Mouse (Mus musculus): ENCODE measurements at regions not wholly inside any gene's neighbourhood (a gene's known extent, or its start where the extent isn't known, plus 50 kb on each side); places are given as distances from the start of the nearest gene placed in this dataset.
"Not testable (repeated sequence)": the region's sequence is repeated elsewhere in the genome, so short reads cannot be mapped to it uniquely, and the experiment has no call there.

GRCm38 (mm10) chr11:40159161-40159560, 535.8 kb downstream of the Mat2b start:
- DNase-seq, result not testable (repeated sequence)

GRCm38 (mm10) chr11:40149312-40149711, 545.7 kb downstream of the Mat2b start:
- peak; percentile 40 to 45 for DNase-seq

GRCm38 (mm10) chr11:40137803-40138202, 557.2 kb downstream of the Mat2b start:
- DNase-seq, result no peak

DNA sequence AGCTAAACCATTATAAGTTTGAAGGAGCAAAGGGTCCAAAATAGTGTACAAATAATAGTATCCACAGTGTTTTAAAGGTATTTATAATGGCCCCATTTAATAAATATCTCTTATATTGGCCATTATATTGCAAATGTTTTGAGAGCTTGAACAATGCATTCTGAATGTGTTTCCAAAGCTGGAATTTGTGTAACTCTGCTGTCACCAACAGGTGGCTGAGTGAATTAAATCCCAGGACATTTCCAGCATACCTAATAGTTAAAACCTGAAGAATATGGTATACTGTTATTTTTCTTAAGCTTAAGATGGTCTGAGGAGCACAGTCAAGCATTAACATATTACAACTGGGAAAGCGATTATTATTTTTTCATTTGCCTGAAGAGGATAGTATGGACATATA, 592.4 kb downstream of the Mat2b start:
- no peak for DNase-seq

- no peak for DNase-seq
These were observed 620.7 kb downstream of the Mat2b start for GRCm38 (mm10) chr11:40074317-40074716.

- peak; percentile 11 to 16 for DNase-seq
These were observed 644.5 kb downstream of the Mat2b start for GRCm38 (mm10) chr11:40050503-40050902.

DNA sequence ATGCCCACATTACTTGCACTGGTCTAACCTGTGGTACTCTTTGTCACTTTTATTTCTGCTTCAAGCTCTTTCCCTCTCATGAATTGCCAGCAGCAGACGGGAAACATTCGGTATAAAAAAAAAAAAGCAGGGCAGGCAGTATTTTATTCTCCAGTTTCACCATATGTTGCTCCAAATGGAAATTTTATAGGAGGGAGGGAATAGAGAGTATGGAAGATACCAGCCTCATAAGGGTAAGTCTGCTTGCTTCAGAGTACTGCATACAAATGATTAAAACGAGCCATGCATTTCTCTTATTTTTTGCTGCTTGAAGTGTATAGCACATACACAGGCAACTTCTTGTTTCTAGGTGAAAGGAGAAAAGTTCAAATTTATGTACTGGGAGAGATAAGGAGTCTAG, 667.5 kb downstream of the Mat2b start:
- no peak for DNase-seq

DNA sequence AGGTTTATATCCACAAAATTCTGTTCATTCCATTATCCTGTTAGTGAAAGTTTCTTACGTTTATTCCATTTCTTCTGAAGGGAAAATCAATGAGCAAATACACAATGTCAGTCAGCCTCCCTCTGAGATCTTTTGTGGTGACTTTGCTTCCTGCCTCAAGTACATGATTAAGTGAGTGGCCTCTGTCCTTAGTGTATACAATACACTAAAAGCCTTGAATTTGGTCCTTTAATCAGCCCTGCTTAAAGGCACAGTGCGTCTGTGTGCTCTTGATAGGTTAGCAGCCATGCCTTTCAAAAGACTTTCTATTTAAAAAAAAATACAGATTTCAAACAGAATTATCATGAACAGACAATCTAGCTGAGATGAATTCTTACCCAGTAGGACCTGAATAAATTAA, 695.5 kb downstream of the Mat2b start:
- no peak for DNase-seq

- no peak for DNase-seq
These were observed 696.4 kb downstream of the Mat2b start for GRCm38 (mm10) chr11:39998612-39999011.

DNA sequence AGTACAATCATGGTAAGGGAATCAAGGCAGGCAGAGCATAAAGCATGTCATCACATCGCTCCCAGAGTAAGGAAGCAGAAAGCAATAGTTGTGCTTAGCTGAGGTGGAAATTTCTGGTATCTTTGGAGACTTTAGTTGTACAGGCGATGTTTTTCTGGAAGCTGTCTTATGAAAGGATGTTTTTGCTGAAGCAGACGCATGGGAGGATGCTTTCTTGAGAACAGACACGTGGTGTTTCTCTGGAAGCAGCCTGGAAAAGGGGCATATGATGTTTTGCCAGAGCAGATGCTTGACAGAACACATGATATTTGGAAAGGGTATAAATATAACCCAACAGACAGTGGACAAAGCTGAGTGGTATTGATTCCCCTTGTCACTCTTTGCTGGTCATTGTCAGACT, 722.4 kb downstream of the Mat2b start:
- no peak for DNase-seq

DNA sequence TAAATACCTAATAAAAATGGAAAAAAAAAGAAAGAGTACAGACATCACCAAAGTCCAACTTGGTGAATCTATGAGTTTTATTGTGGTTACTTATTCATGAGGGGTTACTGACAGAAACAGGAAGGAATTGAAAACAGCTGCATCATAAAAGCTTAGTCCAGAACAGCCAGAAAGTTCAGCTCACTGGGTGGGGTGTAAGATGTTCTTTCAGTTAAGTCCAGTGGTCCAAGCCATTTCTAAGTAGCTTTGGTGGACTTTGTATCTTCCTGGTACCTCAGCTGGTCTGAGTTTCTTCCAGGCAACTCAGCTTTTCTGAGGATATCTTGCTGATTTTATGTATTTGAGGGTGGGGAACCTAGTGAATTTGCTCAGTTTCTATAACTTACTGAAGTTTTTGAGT, 731.3 kb downstream of the Mat2b start:
- no peak for DNase-seq

- DNase-seq, result no peak
These were observed 740.6 kb downstream of the Mat2b start for GRCm38 (mm10) chr11:39954426-39954825.

GRCm38 (mm10) chr11:39944196-39944595, 750.8 kb downstream of the Mat2b start:
- DNase-seq, result no peak

- DNase-seq, result no peak
These were observed 760.8 kb downstream of the Mat2b start for GRCm38 (mm10) chr11:39934216-39934615.

DNA sequence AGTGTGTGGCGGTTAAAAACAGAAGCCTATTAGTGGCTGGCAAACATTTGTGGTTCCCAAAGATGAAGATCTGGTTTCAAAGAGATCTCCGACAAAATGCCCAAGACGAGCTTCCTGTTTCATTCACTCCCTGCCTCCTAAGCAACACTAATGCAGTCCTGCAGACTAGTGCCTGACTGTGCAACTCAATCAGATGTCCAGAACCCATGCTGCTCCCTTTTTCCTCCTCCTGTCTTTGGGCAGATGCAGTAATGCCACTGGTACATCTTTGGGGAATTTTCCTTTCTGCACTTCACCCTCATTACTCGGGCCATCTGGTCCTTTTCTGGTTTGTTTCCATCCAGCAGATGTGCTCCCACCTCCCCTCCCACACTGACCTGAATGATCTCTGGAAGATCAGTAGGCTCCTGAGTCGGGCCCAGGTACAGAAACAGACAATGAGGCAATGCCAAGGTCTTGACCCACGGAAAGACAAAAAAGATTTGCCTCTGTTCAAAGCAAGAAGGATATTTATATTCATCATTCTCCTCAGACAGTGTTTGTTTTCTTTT, 771.0 kb downstream of the Mat2b start:
- DNase-seq, result no peak

DNA sequence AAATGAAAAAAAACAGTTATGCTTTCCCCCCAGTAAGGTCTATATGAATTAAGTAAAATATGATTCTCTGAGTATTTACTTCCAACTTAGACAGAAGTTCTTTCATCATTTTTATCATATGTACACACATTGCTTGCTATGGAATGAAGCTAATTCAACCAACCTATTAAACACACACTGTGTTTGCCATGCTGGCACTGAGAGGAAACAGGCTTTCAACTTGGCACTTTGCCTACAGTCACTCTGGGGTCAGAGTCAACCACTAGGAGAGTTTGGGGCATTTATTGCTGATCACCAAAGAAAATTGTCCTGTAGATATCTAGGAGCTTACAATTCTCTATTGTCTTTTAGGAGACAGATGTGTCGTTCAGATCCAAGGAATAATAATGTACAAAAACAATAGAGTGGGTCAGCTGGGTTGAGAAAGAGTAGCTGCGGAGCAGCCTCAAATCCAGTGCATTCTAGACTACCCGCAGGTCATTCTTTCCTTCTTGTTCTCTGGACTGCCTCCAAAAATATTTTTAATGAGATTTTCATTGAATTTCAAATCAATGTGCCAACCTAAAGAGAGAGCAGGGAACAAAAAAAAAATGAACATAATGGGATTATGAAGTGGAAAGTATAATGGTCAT, 777.2 kb downstream of the Mat2b start:
- no peak for DNase-seq

GRCm38 (mm10) chr11:39899644-39900225, 795.3 kb downstream of the Mat2b start:
- no peak for DNase-seq

DNA sequence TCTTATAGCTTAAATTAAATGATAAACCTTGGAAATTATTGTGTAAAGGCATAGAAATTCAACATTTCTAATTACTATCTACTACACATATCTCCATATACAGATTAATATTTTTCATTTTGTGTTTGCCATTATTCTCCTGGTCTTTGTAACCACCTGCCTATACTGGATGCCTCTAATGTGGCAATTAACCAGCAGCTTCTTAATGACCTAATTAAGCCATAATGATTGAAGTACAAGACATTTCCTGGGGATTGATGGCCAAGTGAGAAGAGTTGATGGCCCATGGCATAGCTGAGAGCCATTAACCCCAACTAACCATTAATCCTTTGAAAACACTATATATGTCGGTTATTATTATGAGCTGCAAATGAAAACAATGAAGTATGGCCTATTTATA, 811.7 kb downstream of the Mat2b start:
- DNase-seq, result no peak

DNA sequence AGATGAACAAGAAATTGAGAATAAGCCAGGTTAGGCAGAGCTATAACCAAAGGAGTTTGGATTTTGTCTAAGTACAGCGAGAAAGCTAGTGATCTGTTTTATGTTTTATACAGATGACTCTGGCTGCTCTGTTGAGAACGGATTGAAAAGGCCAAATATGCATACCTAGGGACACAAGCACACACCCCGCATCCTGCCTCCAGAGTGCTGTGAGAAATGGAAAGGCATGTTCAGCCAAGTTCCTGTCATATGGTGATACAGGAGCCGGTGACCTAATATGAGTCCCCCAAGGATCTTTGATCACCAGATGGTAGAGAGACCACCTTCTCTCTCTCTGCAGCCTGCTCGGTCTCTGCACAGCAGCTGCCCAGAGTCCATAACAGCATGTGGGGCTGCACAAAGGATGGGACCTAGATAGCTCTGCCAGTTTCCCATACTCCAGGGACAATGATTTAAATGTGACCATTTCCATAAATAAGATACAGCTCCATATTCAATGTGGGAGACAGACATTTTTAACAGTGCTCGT, 826.5 kb downstream of the Mat2b start:
- no peak for DNase-seq
